Mouse (Mus musculus): ENCODE results near the gene Rnf212b. TPM values are rescaled to one million over a fixed set of nuclear protein-coding genes. Genes with fewer than 3 reads are reported as not detected.

Rnf212b gene
- total and polyA plus RNA-seq, 2 experiments, result not detected

DNA sequence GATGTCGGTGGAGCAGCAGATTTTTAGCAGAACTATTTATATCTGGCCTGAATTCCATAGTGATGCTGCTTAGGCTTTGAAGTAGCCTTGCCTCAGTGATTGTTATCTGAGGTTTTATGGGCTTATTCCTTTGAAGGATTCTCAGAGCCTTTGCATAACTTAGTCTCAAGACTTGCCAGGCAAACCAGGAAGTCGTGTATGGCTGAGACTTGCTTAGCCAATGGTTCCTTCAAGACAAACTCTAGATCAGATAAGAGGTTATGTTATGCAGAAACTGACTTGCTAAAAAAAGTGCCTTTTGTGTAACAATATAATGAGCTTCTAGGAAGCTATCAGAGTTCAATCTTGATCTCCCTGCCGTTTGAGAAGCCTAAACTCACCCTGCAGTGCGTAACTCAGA, 11.5 kb upstream of the Rnf212b start:
- no peak for DNase-seq (ENCODE audit: extremely low read depth, low read depth, low spot score)
- Histone ChIP-seq H3K27me3 (ENCODE audit: control insufficient read depth, insufficient read depth, low read length) (no peaks in the 10 kb centered on the region), H3K4me1 (ENCODE audit: control insufficient read depth, insufficient read depth, low read length) (no peaks in the 10 kb centered on the region), H3K36me3 (ENCODE audit: control insufficient read depth, insufficient read depth, low read length) (no peaks in the 10 kb centered on the region), H3K27ac (replicated peaks; ENCODE audit: insufficient read depth, low read depth, low read length) (no peak overlapping the region), H3K9ac (ENCODE audit: low read depth, low read length) (no peak overlapping the region), H3K4me3 (ENCODE audit: insufficient read depth, low read depth, low read length) (no peak overlapping the region), H3K79me2 (ENCODE audit: control insufficient read depth, insufficient read depth, low read length) (no peaks in the 10 kb centered on the region)
- WGBS, result 87% methylated on average over 4 of the region's 4 CpGs
- TF ChIP-seq CTCF (IDR thresholded peaks at IDR 0.05; ENCODE audit: low read depth, low read length), result no peak
- no peak for TF ChIP-seq POLR2A (IDR thresholded peaks at IDR 0.05; ENCODE audit: extremely low read depth, insufficient read depth, low read length)

GRCm38 (mm10) chr14:54806124-54806523, 7.8 kb upstream of the Rnf212b start:
- Histone ChIP-seq H3K27me3 (ENCODE audit: control insufficient read depth, insufficient read depth, low read length) (no peaks in the 10 kb centered on the region), H3K4me1 (ENCODE audit: control insufficient read depth, insufficient read depth, low read length) (no peaks in the 10 kb centered on the region), H3K27ac (replicated peaks; ENCODE audit: insufficient read depth, low read depth, low read length) (no peak overlapping the region), H3K79me2 (ENCODE audit: control insufficient read depth, insufficient read depth, low read length) (no peaks in the 10 kb centered on the region), H3K4me3 (ENCODE audit: insufficient read depth, low read depth, low read length) (no peak overlapping the region), H3K9ac (ENCODE audit: low read depth, low read length) (no peak overlapping the region), H3K36me3 (ENCODE audit: control insufficient read depth, insufficient read depth, low read length) (no peaks in the 10 kb centered on the region)
- WGBS, result 43% methylated on average over 4 of the region's 4 CpGs
- no peak for TF ChIP-seq CTCF (IDR thresholded peaks at IDR 0.05; ENCODE audit: low read depth, low read length)
- TF ChIP-seq POLR2A (IDR thresholded peaks at IDR 0.05; ENCODE audit: extremely low read depth, insufficient read depth, low read length), result no peak
- DNase-seq (ENCODE audit: extremely low read depth, low read depth, low spot score), result peak; percentile 21

GRCm38 (mm10) chr14:54808718-54809667, 4.9 kb upstream of the Rnf212b start:
- 68% methylated on average over 4 of the region's 4 CpGs for WGBS
- H3K79me2 ChIP-seq (ENCODE audit: control insufficient read depth, insufficient read depth, low read length), result no peaks in the 10 kb centered on the region
- TF ChIP-seq CTCF (IDR thresholded peaks at IDR 0.05; ENCODE audit: low read depth, low read length) (no peak), POLR2A (IDR thresholded peaks at IDR 0.05; ENCODE audit: extremely low read depth, insufficient read depth, low read length) (no peak)
- no peaks in the 10 kb centered on the region for H3K27me3 ChIP-seq (ENCODE audit: control insufficient read depth, insufficient read depth, low read length)
- no peak overlapping the region for H3K9ac ChIP-seq (ENCODE audit: low read depth, low read length)
- H3K27ac ChIP-seq (replicated peaks; ENCODE audit: insufficient read depth, low read depth, low read length), result no peak overlapping the region
- DNase-seq (ENCODE audit: extremely low read depth, low read depth, low spot score), result no peak
- H3K4me3 ChIP-seq (ENCODE audit: insufficient read depth, low read depth, low read length), result no peak overlapping the region
- no peaks in the 10 kb centered on the region for H3K36me3 ChIP-seq (ENCODE audit: control insufficient read depth, insufficient read depth, low read length)
- H3K4me1 ChIP-seq (ENCODE audit: control insufficient read depth, insufficient read depth, low read length), result no peaks in the 10 kb centered on the region

DNA sequence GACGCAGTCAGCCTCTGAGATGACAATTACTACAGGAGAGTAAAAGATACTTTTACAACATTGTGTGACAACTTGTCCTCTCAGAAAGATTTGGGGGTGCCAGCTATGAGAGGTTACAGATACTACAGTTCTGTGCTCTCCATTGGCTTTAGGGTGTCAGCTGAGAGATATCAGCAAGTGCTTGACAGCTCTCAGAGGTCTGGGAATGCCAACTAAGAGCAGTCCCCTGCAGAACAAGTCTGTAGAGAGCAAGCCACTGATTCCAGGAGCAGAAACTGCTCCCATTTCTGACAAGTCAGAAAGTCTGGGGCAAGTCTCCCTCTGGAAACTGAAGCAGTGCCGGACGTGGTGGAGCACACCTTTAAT, 4.3 kb upstream of the Rnf212b start:
- H3K36me3 ChIP-seq (ENCODE audit: control insufficient read depth, insufficient read depth, low read length), result no peaks in the 10 kb centered on the region
- TF ChIP-seq POLR2A (IDR thresholded peaks at IDR 0.05; ENCODE audit: extremely low read depth, insufficient read depth, low read length), result no peak
- no peak for TF ChIP-seq CTCF (IDR thresholded peaks at IDR 0.05; ENCODE audit: low read depth, low read length)
- no peak overlapping the region for H3K27ac ChIP-seq (replicated peaks; ENCODE audit: insufficient read depth, low read depth, low read length)
- no peak overlapping the region for H3K9ac ChIP-seq (ENCODE audit: low read depth, low read length)
- no peak for DNase-seq (ENCODE audit: extremely low read depth, low read depth, low spot score)
- H3K79me2 ChIP-seq (ENCODE audit: control insufficient read depth, insufficient read depth, low read length), result no peaks in the 10 kb centered on the region
- no peaks in the 10 kb centered on the region for H3K27me3 ChIP-seq (ENCODE audit: control insufficient read depth, insufficient read depth, low read length)
- WGBS, result 89% methylated on average over 3 of the region's 3 CpGs
- no peak overlapping the region for H3K4me3 ChIP-seq (ENCODE audit: insufficient read depth, low read depth, low read length)
- H3K4me1 ChIP-seq (ENCODE audit: control insufficient read depth, insufficient read depth, low read length), result no peaks in the 10 kb centered on the region

DNA sequence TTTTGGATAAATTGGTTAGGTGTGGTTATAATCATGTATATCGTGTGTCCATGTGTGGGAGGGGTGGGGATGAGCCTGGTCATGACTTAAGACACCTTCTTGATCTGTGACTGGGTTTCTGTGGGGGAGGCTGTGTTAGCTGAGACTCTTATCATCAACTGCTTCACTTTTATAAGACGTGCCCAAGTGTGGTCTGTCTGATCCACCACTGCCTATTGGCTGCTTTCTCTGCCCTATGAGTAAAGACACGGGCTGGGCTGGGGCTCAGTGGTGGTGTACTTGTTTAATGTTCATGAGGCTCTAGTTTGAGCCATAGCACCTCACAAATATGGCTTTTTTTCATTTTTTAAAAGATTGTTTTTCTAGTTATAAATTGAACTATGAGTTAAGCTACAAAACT, 1.8 kb downstream of the Rnf212b start:
- Histone ChIP-seq H3K27ac (replicated peaks; ENCODE audit: insufficient read depth, low read depth, low read length) (no peak overlapping the region), H3K4me1 (ENCODE audit: control insufficient read depth, insufficient read depth, low read length) (no peaks in the 10 kb centered on the region), H3K79me2 (ENCODE audit: control insufficient read depth, insufficient read depth, low read length) (no peaks in the 10 kb centered on the region), H3K9ac (ENCODE audit: low read depth, low read length) (no peak overlapping the region), H3K27me3 (ENCODE audit: control insufficient read depth, insufficient read depth, low read length) (no peaks in the 10 kb centered on the region), H3K4me3 (ENCODE audit: insufficient read depth, low read depth, low read length) (no peak overlapping the region), H3K36me3 (ENCODE audit: control insufficient read depth, insufficient read depth, low read length) (no peaks in the 10 kb centered on the region)
- TF ChIP-seq CTCF (IDR thresholded peaks at IDR 0.05; ENCODE audit: low read depth, low read length) (no peak), POLR2A (IDR thresholded peaks at IDR 0.05; ENCODE audit: extremely low read depth, insufficient read depth, low read length) (no peak)
- DNase-seq (ENCODE audit: extremely low read depth, low read depth, low spot score), result no peak
- 78% methylated on average over 3 of the region's 3 CpGs for WGBS

GRCm38 (mm10) chr14:54817791-54818190, 3.9 kb downstream of the Rnf212b start:
- Histone ChIP-seq H3K79me2 (ENCODE audit: control insufficient read depth, insufficient read depth, low read length) (no peaks in the 10 kb centered on the region), H3K27ac (replicated peaks; ENCODE audit: insufficient read depth, low read depth, low read length) (no peak overlapping the region), H3K27me3 (ENCODE audit: control insufficient read depth, insufficient read depth, low read length) (no peaks in the 10 kb centered on the region), H3K36me3 (ENCODE audit: control insufficient read depth, insufficient read depth, low read length) (no peaks in the 10 kb centered on the region), H3K4me1 (ENCODE audit: control insufficient read depth, insufficient read depth, low read length) (no peaks in the 10 kb centered on the region; the same call in 1 of the 2 replicates), H3K9ac (ENCODE audit: low read depth, low read length) (no peak overlapping the region), H3K4me3 (ENCODE audit: insufficient read depth, low read depth, low read length) (no peak overlapping the region)
- no peak for TF ChIP-seq POLR2A (IDR thresholded peaks at IDR 0.05; ENCODE audit: extremely low read depth, insufficient read depth, low read length)
- no peak for TF ChIP-seq CTCF (IDR thresholded peaks at IDR 0.05; ENCODE audit: low read depth, low read length)
- WGBS, result 62% methylated on average over 2 of the region's 2 CpGs
- peak; percentile 8 for DNase-seq (ENCODE audit: extremely low read depth, low read depth, low spot score)
